Mouse (Mus musculus): ENCODE data around the gene Tubb3. TPM values are rescaled to one million over a fixed set of nuclear protein-coding genes. Genes with fewer than 3 reads are reported as not detected.

Tubb3 gene
- polyA plus RNA-seq, 1 experiment from 2014 or later: 2,127 TPM

Other genes with a start within 250 kb of the Tubb3 start
- gene Dpep1, start 225.2 kb upstream of the Tubb3 start, polyA plus RNA-seq (2015; fragmentation: Nextera tagmentation; extraction: Ambion mirVana): 0.13 and 0.19 TPM in 2 replicates
- 227 and 235 TPM in 2 replicates for gene Chmp1a, start 198.7 kb upstream of the Tubb3 start, polyA plus RNA-seq (2015; fragmentation: Nextera tagmentation; extraction: Ambion mirVana)
- 8.0 and 8.1 TPM in 2 replicates for gene Spata33, start 198.6 kb upstream of the Tubb3 start, polyA plus RNA-seq (2015; fragmentation: Nextera tagmentation; extraction: Ambion mirVana)
- gene Cdk10, start 186.6 kb upstream of the Tubb3 start, polyA plus RNA-seq (2015; fragmentation: Nextera tagmentation; extraction: Ambion mirVana): 52.6 and 55.0 TPM in 2 replicates
- 7.4 and 8.1 TPM in 2 replicates for gene Spata2l, start 175.2 kb upstream of the Tubb3 start, polyA plus RNA-seq (2015; fragmentation: Nextera tagmentation; extraction: Ambion mirVana)
- 28.2 and 30.3 TPM in 2 replicates for gene Zfp276, start 157.2 kb upstream of the Tubb3 start, polyA plus RNA-seq (2015; fragmentation: Nextera tagmentation; extraction: Ambion mirVana)
- 66.6 and 69.9 TPM in 2 replicates for gene Vps9d1, start 157.1 kb upstream of the Tubb3 start, polyA plus RNA-seq (2015; fragmentation: Nextera tagmentation; extraction: Ambion mirVana)
- gene Fanca, start 92.8 kb upstream of the Tubb3 start, polyA plus RNA-seq (2015; fragmentation: Nextera tagmentation; extraction: Ambion mirVana): 6.4 and 9.8 TPM in 2 replicates
- gene Spire2, start 78.7 kb upstream of the Tubb3 start, polyA plus RNA-seq (2015; fragmentation: Nextera tagmentation; extraction: Ambion mirVana): 44.0 and 44.8 TPM in 2 replicates
- 324 and 331 TPM in 2 replicates for gene Tcf25, start 37.7 kb upstream of the Tubb3 start, polyA plus RNA-seq (2015; fragmentation: Nextera tagmentation; extraction: Ambion mirVana)
- gene Mc1r, start 4.3 kb upstream of the Tubb3 start, polyA plus RNA-seq (2015; fragmentation: Nextera tagmentation; extraction: Ambion mirVana): 0.10 and 0.17 TPM in 2 replicates
- 48.4 and 49.8 TPM in 2 replicates for gene Def8, start 12.1 kb downstream of the Tubb3 start, polyA plus RNA-seq (2015; fragmentation: Nextera tagmentation; extraction: Ambion mirVana)
- 52.6 and 59.0 TPM in 2 replicates for gene Afg3l1, start 66.5 kb downstream of the Tubb3 start, polyA plus RNA-seq (2015; fragmentation: Nextera tagmentation; extraction: Ambion mirVana)
- 106 and 107 TPM in 2 replicates for gene Dbndd1, start 104.0 kb downstream of the Tubb3 start, polyA plus RNA-seq (2015; fragmentation: Nextera tagmentation; extraction: Ambion mirVana)
- 44.4 and 45.6 TPM in 2 replicates for gene Gas8, start 107.4 kb downstream of the Tubb3 start, polyA plus RNA-seq (2015; fragmentation: Nextera tagmentation; extraction: Ambion mirVana)
- gene Rhou, start 242.5 kb downstream of the Tubb3 start, polyA plus RNA-seq (2015; fragmentation: Nextera tagmentation; extraction: Ambion mirVana): 11.3 and 11.8 TPM in 2 replicates